Mouse (Mus musculus) left cerebral cortex, adult 11 months (tissue): Measurements from ENCODE around the gene Cav1.

Experiments
- DNase-seq: peaks from one replicate; pipeline ENCODE4 v3.0.0; 2022; ENCODE audit warnings: low spot score

Cav1 gene

GRCm38 (mm10) chr6:17305954-17306601 lies at the start of gene Cav1:
Cav1 (plus strand) TSS chr6:17306335.
- DNase-seq: peak; percentile 37

GRCm38 (mm10) chr6:17258142-17258541 lies 48.0 kb upstream of the Cav1 start:
- DNase-seq: no peak

- no peak for DNase-seq
Observed at GRCm38 (mm10) chr6:17258911-17259310, 47.2 kb upstream of the Cav1 start.

GRCm38 (mm10) chr6:17262786-17263185 lies 43.3 kb upstream of the Cav1 start:
- no peak for DNase-seq

GRCm38 (mm10) chr6:17265043-17265442 lies 41.1 kb upstream of the Cav1 start:
- no peak for DNase-seq

GRCm38 (mm10) chr6:17266466-17266865 lies 39.7 kb upstream of the Cav1 start:
- no peak for DNase-seq

- DNase-seq: no peak
Observed at GRCm38 (mm10) chr6:17278366-17278765, 27.8 kb upstream of the Cav1 start.

GRCm38 (mm10) chr6:17280939-17281756 lies 25.0 kb upstream of the Cav1 start, which contains the start of gene Cav2:
Cav2 (plus strand) TSS chr6:17281185.
- peak; percentile 23 for DNase-seq

GRCm38 (mm10) chr6:17281757-17282092 lies 24.4 kb upstream of the Cav1 start:
- DNase-seq: no peak

GRCm38 (mm10) chr6:17282159-17282558 lies 24.0 kb upstream of the Cav1 start:
- no peak for DNase-seq

- no peak for DNase-seq
Observed at GRCm38 (mm10) chr6:17283834-17284233, 22.3 kb upstream of the Cav1 start.

- no peak for DNase-seq
Observed at GRCm38 (mm10) chr6:17286381-17286780, 19.8 kb upstream of the Cav1 start.

GRCm38 (mm10) chr6:17295116-17295515 lies 11.0 kb upstream of the Cav1 start:
- DNase-seq: no peak

GRCm38 (mm10) chr6:17306602-17307325 lies 629 bp downstream of the Cav1 start:
- DNase-seq: no peak

GRCm38 (mm10) chr6:17307461-17308115 lies 1.5 kb downstream of the Cav1 start:
- no peak for DNase-seq

- no peak for DNase-seq
Observed at GRCm38 (mm10) chr6:17308661-17309060, 2.5 kb downstream of the Cav1 start.

GRCm38 (mm10) chr6:17309260-17309659 lies 3.1 kb downstream of the Cav1 start:
- DNase-seq: no peak

- no peak for DNase-seq
Observed at GRCm38 (mm10) chr6:17314241-17314640, 8.1 kb downstream of the Cav1 start.

GRCm38 (mm10) chr6:17314659-17315616 lies 8.8 kb downstream of the Cav1 start:
- no peak for DNase-seq

GRCm38 (mm10) chr6:17316294-17317166 lies 10.4 kb downstream of the Cav1 start:
- no peak for DNase-seq
